ENCODE assay signal across 8 mouse cellular contexts in genomic region chr1:75559212-75559925, GRCm38 (mm10). TPM values are rescaled to one million over a fixed set of nuclear protein-coding genes. Genes with fewer than 3 reads are reported as not detected.
DNase-seq lines count a peak whose midpoint lies in the region; ATAC-seq and TF ChIP-seq lines count a peak whose summit lies in the region.

No protein-coding gene starts in this region.

- intact Hi-C loops in heart, adult 2 months (cut with DNase I): loop anchor here (5.0 kb wide), 1 partner anchor 82 kb away; the partner anchor contains the start of genes Chpf and Tmem198

- H3K27ac ChIP-seq in embryonic facial prominence, embryonic 13.5 days: peak overlapping the region; percentile 89
- peak overlapping the region; percentile 76 for H3K27ac ChIP-seq in heart, adult 2 months
- peak overlapping the region; percentile 11; the same call in 1 of the 2 replicates for H3K27ac ChIP-seq in kidney, adult 2 months (ENCODE audit: insufficient read depth, low read depth, low read length)
- no peak overlapping the region for H3K27ac ChIP-seq in limb, embryonic 11.5 days (replicated peaks; ENCODE audit: low read depth, low read length)
- H3K27ac ChIP-seq in midbrain, embryonic 14.5 days (replicated peaks; ENCODE audit: low read depth, low read length): peak overlapping the region; percentile 50

- H3K27me3 ChIP-seq in embryonic facial prominence, embryonic 13.5 days: no peaks in the 10 kb centered on the region
- no peaks in the 10 kb centered on the region for H3K27me3 ChIP-seq in heart, adult 2 months (ENCODE audit: control insufficient read depth, insufficient read depth, low read length)
- no peaks in the 10 kb centered on the region for H3K27me3 ChIP-seq in kidney, adult 2 months (replicated peaks; ENCODE audit: control insufficient read depth, insufficient read depth, low read length)
- H3K27me3 ChIP-seq in limb, embryonic 11.5 days (ENCODE audit: control insufficient read depth, insufficient read depth, low read length): no peaks in the 10 kb centered on the region
- no peaks in the 10 kb centered on the region for H3K27me3 ChIP-seq in midbrain, embryonic 14.5 days (ENCODE audit: control insufficient read depth, insufficient read depth, low read length)

- H3K79me2 ChIP-seq in heart, adult 2 months (replicated peaks; ENCODE audit: control insufficient read depth, insufficient read depth, low read length): no peaks in the 10 kb centered on the region

- H3K36me3 ChIP-seq in embryonic facial prominence, embryonic 13.5 days: peaks cover 39% of the 10 kb centered on the region
- H3K36me3 ChIP-seq in heart, adult 2 months (ENCODE audit: control insufficient read depth, insufficient read depth, low read length): no peaks in the 10 kb centered on the region
- H3K36me3 ChIP-seq in kidney, adult 2 months (ENCODE audit: control insufficient read depth, insufficient read depth, low read length): no peaks in the 10 kb centered on the region
- H3K36me3 ChIP-seq in limb, embryonic 11.5 days (ENCODE audit: control insufficient read depth, insufficient read depth, low read length): 0 out of 2 replicates have a peak, but pooled peaks cover 2% of the 10 kb centered on the region
- peaks cover 40% of the 10 kb centered on the region for H3K36me3 ChIP-seq in midbrain, embryonic 14.5 days (ENCODE audit: control insufficient read depth, insufficient read depth, low read length)

- H3K9me3 ChIP-seq in embryonic facial prominence, embryonic 13.5 days: peaks cover 3% of the 10 kb centered on the region; the same call in 1 of the 2 replicates
- peaks cover 2% of the 10 kb centered on the region; the same call in 1 of the 2 replicates for H3K9me3 ChIP-seq in limb, embryonic 11.5 days (ENCODE audit: control insufficient read depth, low read length)
- H3K9me3 ChIP-seq in midbrain, embryonic 14.5 days (ENCODE audit: control insufficient read depth, low read length): peaks cover 4% of the 10 kb centered on the region; the same call in 1 of the 2 replicates

- ATAC-seq in embryonic facial prominence, embryonic 13.5 days (ENCODE audit: insufficient number of reproducible peaks, insufficient read depth, low FRiP score, low TSS enrichment, low read depth): peak; percentile 93
- peak; percentile 87 for ATAC-seq in limb, embryonic 11.5 days (ENCODE audit: insufficient number of reproducible peaks, low FRiP score, low TSS enrichment, low read depth)
- peak; percentile 92 for ATAC-seq in midbrain, embryonic 14.5 days (ENCODE audit: low FRiP score, low TSS enrichment)

- H3K4me1 ChIP-seq in embryonic facial prominence, embryonic 13.5 days: peaks cover 20% of the 10 kb centered on the region
- H3K4me1 ChIP-seq in heart, adult 2 months (ENCODE audit: control insufficient read depth, insufficient read depth, low read length): peaks cover 8% of the 10 kb centered on the region
- no peaks in the 10 kb centered on the region for H3K4me1 ChIP-seq in kidney, adult 2 months (ENCODE audit: control insufficient read depth, insufficient read depth, low read length)
- H3K4me1 ChIP-seq in limb, embryonic 11.5 days (ENCODE audit: control insufficient read depth, insufficient read depth, low read length): peaks cover 3% of the 10 kb centered on the region; the same call in 1 of the 2 replicates
- peaks cover 6% of the 10 kb centered on the region for H3K4me1 ChIP-seq in midbrain, embryonic 14.5 days (ENCODE audit: control insufficient read depth, insufficient read depth, low read length)

- TF ChIP-seq POLR2A in heart, adult 2 months (IDR thresholded peaks at IDR 0.05; ENCODE audit: insufficient read depth, low read depth, low read length): peak; percentile 35; the same call in 1 of the 2 replicates
- no peak for TF ChIP-seq POLR2A in kidney, adult 2 months (IDR thresholded peaks at IDR 0.05; ENCODE audit: low read depth, low read length)

- peak; percentile 98; the same call in 1 of the 2 replicates for TF ChIP-seq CTCF in heart, adult 2 months (IDR thresholded peaks at IDR 0.05)
- peak; percentile 100; the same call in 1 of the 2 replicates for TF ChIP-seq CTCF in kidney, adult 2 months (conservative IDR thresholded peaks at IDR 0.05; ENCODE audit: insufficient read depth, insufficient read length, low read depth, low read length)

- TF ChIP-seq EP300 in heart, adult 2 months (IDR thresholded peaks at IDR 0.05; ENCODE audit: insufficient read depth, low read depth, low read length): peak; percentile 95

- WGBS in embryonic facial prominence, embryonic 13.5 days: 3% methylated on average over 17 of the region's 17 CpGs
- 5% methylated on average over 17 of the region's 17 CpGs for WGBS in heart, adult 2 months
- WGBS in kidney, adult 2 months: 6% methylated on average over 17 of the region's 17 CpGs
- WGBS in limb, embryonic 11.5 days: 8% methylated on average over 17 of the region's 17 CpGs
- WGBS in midbrain, embryonic 14.5 days: 5% methylated on average over 17 of the region's 17 CpGs

- DNase-seq in 3134 (ENCODE audit: extremely low read depth, insufficient read length, low spot score): peak; percentile 64
- DNase-seq in adrenal gland, postnatal 25 days: peak; percentile 93
- peak; percentile 90 to 91 for DNase-seq in heart, adult 2 months
- DNase-seq in kidney, adult 2 months: peak; percentile 93
- DNase-seq in limb, embryonic 11.5 days (ENCODE audit: low spot score): peak; percentile 99
- DNase-seq in midbrain, embryonic 14.5 days: peak; percentile 96
- DNase-seq in spleen, adult 12 weeks (ENCODE audit: low spot score): peak; percentile 38

- H3K9ac ChIP-seq in embryonic facial prominence, embryonic 13.5 days: peak overlapping the region; percentile 57
- H3K9ac ChIP-seq in heart, adult 2 months (ENCODE audit: low read depth, low read length): peak overlapping the region; percentile 31; the same call in 1 of the 2 replicates
- H3K9ac ChIP-seq in limb, embryonic 11.5 days (ENCODE audit: low read length): 0 out of 2 replicates have a peak overlapping the region, but pooled peaks have one; percentile 12
- H3K9ac ChIP-seq in midbrain, embryonic 14.5 days (replicated peaks; ENCODE audit: low read length): no peak overlapping the region

- H3K4me2 ChIP-seq in embryonic facial prominence, embryonic 13.5 days: peak overlapping the region; percentile 53
- peak overlapping the region; percentile 22 for H3K4me2 ChIP-seq in limb, embryonic 11.5 days (ENCODE audit: low read depth, severe bottlenecking)
- peak overlapping the region; percentile 37 for H3K4me2 ChIP-seq in midbrain, embryonic 14.5 days (ENCODE audit: low read length)

- peak overlapping the region; percentile 29 for H3K4me3 ChIP-seq in embryonic facial prominence, embryonic 13.5 days
- no peak overlapping the region for H3K4me3 ChIP-seq in heart, adult 2 months
- H3K4me3 ChIP-seq in kidney, adult 2 months (ENCODE audit: insufficient read depth, low read depth, low read length): no peak overlapping the region
- H3K4me3 ChIP-seq in limb, embryonic 11.5 days (ENCODE audit: low read depth, low read length): no peak overlapping the region
- no peak overlapping the region for H3K4me3 ChIP-seq in midbrain, embryonic 14.5 days (replicated peaks; ENCODE audit: low read depth, low read length)

RNA-seq across cellular contexts. Expression of gene Slc4a3, which starts 13.3 kb away (rescaled TPM):
- total RNA-seq in adrenal gland, postnatal 25 days (2021): 139 and 184 TPM in 2 replicates
- 27.0 and 37.1 TPM in 2 replicates for polyA plus RNA-seq in embryonic facial prominence, embryonic 13.5 days (2015; fragmentation: Nextera tagmentation; extraction: Ambion mirVana)
- total RNA-seq in heart, adult 2 months (2021): 100 to 1,000 TPM; 241 to 300 TPM
- polyA plus RNA-seq in heart, adult 2 months (2012; rRNA removed): 182 and 222 TPM in 2 replicates
- 14.2 and 28.7 TPM in 2 replicates for polyA plus RNA-seq in kidney, adult 2 months (2012; rRNA removed)
- 9.3 and 12.3 TPM in 2 replicates for polyA plus RNA-seq in limb, embryonic 11.5 days (2014; fragmentation: Nextera tagmentation; extraction: Ambion mirVana)
- polyA plus RNA-seq in midbrain, embryonic 14.5 days (2014; fragmentation: Nextera tagmentation; extraction: Ambion mirVana): 31.5 and 41.0 TPM in 2 replicates

RNA-seq across cellular contexts. Expression of gene Stk11ip, which starts 38.0 kb away (rescaled TPM):
- 19.2 and 35.4 TPM in 2 replicates for total RNA-seq in adrenal gland, postnatal 25 days (2021)
- 22.0 and 22.5 TPM in 2 replicates for polyA plus RNA-seq in embryonic facial prominence, embryonic 13.5 days (2015; fragmentation: Nextera tagmentation; extraction: Ambion mirVana)
- 1 to 10 TPM; 7.3 to 7.7 TPM for total RNA-seq in heart, adult 2 months (2021)
- polyA plus RNA-seq in heart, adult 2 months (2012; rRNA removed): 12.9 and 19.8 TPM in 2 replicates
- 15.5 and 21.0 TPM in 2 replicates for polyA plus RNA-seq in kidney, adult 2 months (2012; rRNA removed)
- polyA plus RNA-seq in limb, embryonic 11.5 days (2014; fragmentation: Nextera tagmentation; extraction: Ambion mirVana): 20.5 and 21.9 TPM in 2 replicates
- polyA plus RNA-seq in midbrain, embryonic 14.5 days (2014; fragmentation: Nextera tagmentation; extraction: Ambion mirVana): 15.7 and 21.0 TPM in 2 replicates

RNA-seq across cellular contexts. Expression of gene Inha, which starts 52.5 kb away (rescaled TPM):
- 42.4 and 44.1 TPM in 2 replicates for total RNA-seq in adrenal gland, postnatal 25 days (2021)
- polyA plus RNA-seq in embryonic facial prominence, embryonic 13.5 days (2015; fragmentation: Nextera tagmentation; extraction: Ambion mirVana): 12.3 and 13.2 TPM in 2 replicates
- total RNA-seq in heart, adult 2 months (2021): 1 to 10 TPM; 4.1 to 4.3 TPM
- 17.0 and 20.4 TPM in 2 replicates for polyA plus RNA-seq in heart, adult 2 months (2012; rRNA removed)
- 3.9 and 6.5 TPM in 2 replicates for polyA plus RNA-seq in kidney, adult 2 months (2012; rRNA removed)
- 1.3 and 2.3 TPM in 2 replicates for polyA plus RNA-seq in limb, embryonic 11.5 days (2014; fragmentation: Nextera tagmentation; extraction: Ambion mirVana)
- polyA plus RNA-seq in midbrain, embryonic 14.5 days (2014; fragmentation: Nextera tagmentation; extraction: Ambion mirVana): 9.3 and 16.8 TPM in 2 replicates

RNA-seq across cellular contexts. Expression of gene Obsl1, which starts 53.1 kb away (rescaled TPM):
- total RNA-seq in adrenal gland, postnatal 25 days (2021): 83.1 and 107 TPM in 2 replicates
- polyA plus RNA-seq in embryonic facial prominence, embryonic 13.5 days (2015; fragmentation: Nextera tagmentation; extraction: Ambion mirVana): 62.3 and 67.1 TPM in 2 replicates
- 100 to 1,000 TPM; 117 to 131 TPM for total RNA-seq in heart, adult 2 months (2021)
- polyA plus RNA-seq in heart, adult 2 months (2012; rRNA removed): 87.8 and 119 TPM in 2 replicates
- 6.4 and 8.9 TPM in 2 replicates for polyA plus RNA-seq in kidney, adult 2 months (2012; rRNA removed)
- 67.4 and 72.5 TPM in 2 replicates for polyA plus RNA-seq in limb, embryonic 11.5 days (2014; fragmentation: Nextera tagmentation; extraction: Ambion mirVana)
- 22.0 and 24.1 TPM in 2 replicates for polyA plus RNA-seq in midbrain, embryonic 14.5 days (2014; fragmentation: Nextera tagmentation; extraction: Ambion mirVana)

Comparison
In these comparisons a context has a peak if more than half of its experiments do, and no peak if none do; other contexts are left out.
1. DNase-seq: peak in every context shown above with its lines; median percentile 99 in limb, embryonic 11.5 days; 96 in midbrain, embryonic 14.5 days; 93 in adrenal gland, postnatal 25 days; 93 in kidney, adult 2 months; 90 in heart, adult 2 months; 64 in 3134; 38 in spleen, adult 12 weeks.